Mouse (Mus musculus) erythroblast, embryonic 14.5 days (primary cell): ENCODE data around the gene Mical3. TPM values are rescaled to one million over a fixed set of nuclear protein-coding genes. Genes with fewer than 3 reads are reported as not detected.

Source experiments
- H3K27me3 ChIP-seq: 2 replicates; pipeline ENCODE4 v1.6.1; 2012; ENCODE audit warnings: inconsistent platforms; ENCODE audit not compliant: control insufficient read depth
- H3K36me3 ChIP-seq: 2 replicates; pipeline ENCODE4 v1.6.1; 2012; ENCODE audit warnings: mild to moderate bottlenecking, inconsistent platforms; ENCODE audit not compliant: control insufficient read depth
- H3K4me1 ChIP-seq: 2 replicates; pipeline ENCODE4 v1.6.1; 2012; ENCODE audit warnings: inconsistent platforms; ENCODE audit not compliant: control insufficient read depth
- H3K4me3 ChIP-seq: replicated peaks from 2 replicates; pipeline ENCODE3; 2012; ENCODE audit warnings: moderate library complexity, mild to moderate bottlenecking, inconsistent platforms
- H3K9me3 ChIP-seq: 2 replicates; pipeline ENCODE4 v1.6.1; 2012; ENCODE audit warnings: low read length, inconsistent platforms, mixed read lengths; ENCODE audit not compliant: control insufficient read depth
- GATA1 ChIP-seq: IDR thresholded peaks from 2 replicates; pipeline ENCODE4 v1.6.1; 2012; ENCODE audit warnings: low read length, inconsistent platforms, mixed read lengths
- TAL1 ChIP-seq: IDR thresholded peaks from 3 replicates; pipeline ENCODE4 v1.6.1; 2012; ENCODE audit warnings: low read length, inconsistent platforms, mixed read lengths
- polyA plus RNA-seq: library from polyadenylated mRNA; stranded (reverse); fragments of >175 nt; gene quantifications from 2 replicates; pipeline ENCODE4 v1.2.3, GENCODE M21; 2012

Mical3 gene
- polyA plus RNA-seq, 1 experiment = 11.0 TPM

DNA sequence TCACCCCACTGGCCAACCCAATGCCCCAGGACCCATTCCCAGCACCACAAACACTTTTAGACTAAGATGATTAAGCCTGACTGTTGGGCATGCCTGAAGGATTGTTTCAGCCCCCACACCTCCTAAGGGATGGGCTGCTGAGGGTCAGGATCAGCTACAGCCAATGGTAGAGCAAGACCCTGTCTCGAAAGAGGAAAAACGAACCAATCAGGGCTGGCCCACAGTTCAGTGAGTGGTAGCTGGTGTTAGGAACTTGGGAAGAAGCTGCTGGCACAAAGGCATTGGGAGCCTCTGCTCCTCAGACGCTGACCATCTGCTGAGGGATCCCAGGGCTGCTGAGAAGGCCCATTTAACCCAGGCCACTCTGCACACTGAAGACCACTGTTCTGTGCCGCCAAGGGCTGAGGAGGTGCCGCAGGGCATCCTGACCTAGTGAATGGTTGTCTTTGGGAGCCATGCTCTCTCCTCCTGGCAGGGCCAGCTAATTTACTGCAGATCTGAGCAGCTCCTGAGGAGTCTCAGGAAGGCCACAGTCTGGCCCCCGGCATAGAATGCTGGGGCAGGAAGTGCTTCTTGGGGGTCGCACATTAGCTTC is 36.7 kb upstream of the Mical3 start:
- TF ChIP-seq TAL1 (no peak), GATA1 (no peak)
- peaks cover 9% of the 10 kb centered on the region; the same call in 1 of the 2 replicates for H3K27me3 ChIP-seq
- no peaks in the 10 kb centered on the region for H3K4me1 ChIP-seq
- no peaks in the 10 kb centered on the region for H3K9me3 ChIP-seq
- H3K4me3 ChIP-seq = no peak overlapping the region
- no peaks in the 10 kb centered on the region for H3K36me3 ChIP-seq

DNA sequence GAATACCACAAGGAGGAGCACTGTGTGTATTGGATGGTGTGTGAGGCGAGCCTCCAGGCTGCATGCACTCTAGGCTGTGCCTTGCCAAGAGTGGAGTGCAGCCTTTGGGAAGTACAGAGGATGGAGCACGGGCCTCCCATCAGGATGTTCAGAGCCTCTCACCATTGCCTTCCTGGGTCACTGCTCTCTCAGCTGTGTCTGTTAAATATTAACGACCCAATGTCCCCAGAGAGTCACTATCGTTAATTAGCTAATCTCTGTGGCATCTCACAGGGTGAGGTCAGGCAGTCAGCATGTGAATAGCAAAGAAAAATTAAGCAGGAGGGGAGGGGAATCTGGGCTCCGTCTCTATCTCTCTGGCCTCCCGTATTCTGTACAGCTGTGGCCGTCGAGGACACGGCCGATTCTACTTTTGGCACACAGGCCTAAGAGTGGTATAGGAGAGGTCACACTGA is 35.3 kb upstream of the Mical3 start:
- H3K36me3 ChIP-seq = no peaks in the 10 kb centered on the region
- H3K4me3 ChIP-seq = no peak overlapping the region
- H3K4me1 ChIP-seq = no peaks in the 10 kb centered on the region; the same call in 1 of the 2 replicates
- no peak for TF ChIP-seq GATA1
- TF ChIP-seq TAL1 = no peak
- H3K27me3 ChIP-seq = peaks cover 9% of the 10 kb centered on the region; the same call in 1 of the 2 replicates
- no peaks in the 10 kb centered on the region for H3K9me3 ChIP-seq

- Histone ChIP-seq H3K4me3 (no peak overlapping the region), H3K4me1 (peaks cover 3% of the 10 kb centered on the region), H3K27me3 (peaks cover 9% of the 10 kb centered on the region; the same call in 1 of the 2 replicates), H3K36me3 (no peaks in the 10 kb centered on the region), H3K9me3 (no peaks in the 10 kb centered on the region)
- TF ChIP-seq GATA1 = no peak
- TF ChIP-seq TAL1 = no peak
Observed at GRCm38 (mm10) chr6:121162616-121163015, 31.8 kb upstream of the Mical3 start.

- Histone ChIP-seq H3K27me3 (peaks cover 7% of the 10 kb centered on the region), H3K36me3 (no peaks in the 10 kb centered on the region), H3K4me1 (peaks cover 3% of the 10 kb centered on the region), H3K9me3 (no peaks in the 10 kb centered on the region), H3K4me3 (no peak overlapping the region)
- no peak for TF ChIP-seq GATA1
- TF ChIP-seq TAL1 = no peak
Observed at GRCm38 (mm10) chr6:121160126-121160525, 29.3 kb upstream of the Mical3 start.

DNA sequence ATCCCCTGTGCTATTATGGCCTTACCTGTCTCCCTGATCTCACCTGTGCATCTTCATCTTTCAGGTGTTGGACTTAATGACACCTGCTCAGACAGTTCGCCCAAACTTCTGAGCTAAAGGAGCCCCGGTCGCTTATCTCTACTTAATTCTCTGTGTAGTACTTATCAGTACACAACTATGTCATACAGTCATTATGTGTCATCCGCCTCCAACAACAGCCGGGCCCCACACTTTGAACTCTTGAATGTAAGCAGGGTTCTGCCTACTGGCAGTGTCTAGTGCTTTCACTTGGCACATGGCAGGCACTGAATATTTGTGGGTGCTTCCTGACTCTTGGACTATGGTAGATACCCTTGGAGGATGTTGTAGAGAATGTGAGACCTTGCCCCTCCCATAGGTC is 28.8 kb upstream of the Mical3 start:
- peaks cover 3% of the 10 kb centered on the region for H3K4me1 ChIP-seq
- no peak overlapping the region for H3K4me3 ChIP-seq
- no peaks in the 10 kb centered on the region for H3K9me3 ChIP-seq
- no peaks in the 10 kb centered on the region for H3K36me3 ChIP-seq
- H3K27me3 ChIP-seq = peaks cover 7% of the 10 kb centered on the region
- TF ChIP-seq GATA1 (no peak), TAL1 (no peak)

DNA sequence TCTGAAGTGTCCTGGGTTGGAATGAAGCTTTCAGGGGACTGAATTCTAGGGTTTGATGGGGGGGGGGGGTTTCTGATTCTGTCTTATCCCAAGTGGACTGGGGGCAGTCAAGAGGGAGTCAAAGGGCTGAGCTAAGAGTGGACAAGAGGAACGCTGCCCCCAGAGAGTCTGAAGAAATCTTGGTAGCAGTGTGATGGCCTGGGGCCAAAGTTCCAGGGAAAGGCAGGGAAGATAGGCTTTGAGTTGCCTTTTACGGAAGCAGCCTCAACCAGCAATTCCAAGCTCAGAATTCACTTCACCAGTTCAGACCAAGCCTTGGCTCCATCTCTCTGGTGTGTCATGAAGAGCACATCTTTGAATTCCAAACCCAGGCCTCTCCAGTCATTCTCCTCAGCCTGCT is 25.2 kb upstream of the Mical3 start:
- no peaks in the 10 kb centered on the region for H3K36me3 ChIP-seq
- H3K4me3 ChIP-seq = no peak overlapping the region
- TF ChIP-seq GATA1 = no peak
- TF ChIP-seq TAL1 = no peak
- peaks cover 3% of the 10 kb centered on the region for H3K4me1 ChIP-seq
- peaks cover 5% of the 10 kb centered on the region for H3K27me3 ChIP-seq
- H3K9me3 ChIP-seq = no peaks in the 10 kb centered on the region

- peaks cover 5% of the 10 kb centered on the region for H3K27me3 ChIP-seq
- TF ChIP-seq GATA1 (no peak), TAL1 (no peak)
- H3K4me1 ChIP-seq = peaks cover under 1% of the 10 kb centered on the region
- no peaks in the 10 kb centered on the region for H3K36me3 ChIP-seq
- peaks cover 2% of the 10 kb centered on the region; the same call in 1 of the 2 replicates for H3K9me3 ChIP-seq
- H3K4me3 ChIP-seq = no peak overlapping the region
Observed at GRCm38 (mm10) chr6:121154451-121155300, 23.9 kb upstream of the Mical3 start.

DNA sequence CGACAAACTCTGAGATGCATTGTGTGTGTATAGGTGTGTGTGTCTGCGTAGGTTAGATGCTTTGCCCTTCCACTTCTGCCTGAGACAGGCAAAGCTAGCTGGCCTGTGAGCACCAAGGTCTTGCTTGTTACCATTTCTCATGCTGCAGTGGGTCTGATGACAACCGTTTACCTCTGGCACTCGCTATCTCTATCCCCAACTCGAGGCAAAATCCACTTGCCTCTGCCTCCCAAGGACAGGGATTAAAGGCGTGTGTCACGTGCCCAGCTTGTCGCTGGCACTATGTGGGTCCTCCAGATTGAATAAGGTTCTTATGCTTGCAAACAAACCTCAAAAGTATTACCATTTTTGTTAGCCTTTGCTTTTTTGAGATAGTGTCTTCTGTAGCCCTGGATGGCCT is 22.4 kb upstream of the Mical3 start:
- TF ChIP-seq GATA1 (no peak), TAL1 (no peak)
- Histone ChIP-seq H3K4me3 (no peak overlapping the region), H3K27me3 (peaks cover 5% of the 10 kb centered on the region), H3K9me3 (peaks cover 2% of the 10 kb centered on the region; the same call in 1 of the 2 replicates), H3K4me1 (no peaks in the 10 kb centered on the region), H3K36me3 (no peaks in the 10 kb centered on the region)

GRCm38 (mm10) chr6:121151732-121152131 is 20.9 kb upstream of the Mical3 start:
- H3K9me3 ChIP-seq = peaks cover 2% of the 10 kb centered on the region; the same call in 1 of the 2 replicates
- H3K36me3 ChIP-seq = no peaks in the 10 kb centered on the region
- no peak overlapping the region for H3K4me3 ChIP-seq
- peaks cover 5% of the 10 kb centered on the region for H3K27me3 ChIP-seq
- no peak for TF ChIP-seq TAL1
- TF ChIP-seq GATA1 = no peak
- H3K4me1 ChIP-seq = no peaks in the 10 kb centered on the region
